Mouse (Mus musculus): ENCODE measurements around the gene Ica1l. TPM values are rescaled to one million over a fixed set of nuclear protein-coding genes. Genes with fewer than 3 reads are reported as not detected.

Ica1l gene
- polyA plus RNA-seq, 1 experiment from 2014 or later, result 0.69 TPM

- 39% methylated on average over 5 of the region's 5 CpGs for WGBS (ENCODE audit: insufficient replicate concordance)
- Histone ChIP-seq H3K9me3 (replicated peaks) (no peaks in the 10 kb centered on the region), H3K4me3 (no peak overlapping the region), H3K27me3 (replicated peaks) (no peaks in the 10 kb centered on the region), H3K36me3 (no peaks in the 10 kb centered on the region), H3K9ac (no peak overlapping the region), H3K4me1 (peaks cover 26% of the 10 kb centered on the region), H3K27ac (peak overlapping the region; percentile 39), H3K4me2 (peak overlapping the region; percentile 6; the same call in 1 of the 2 replicates)
- no peak for ATAC-seq
Measured at GRCm38 (mm10) chr1:60016136-60016611, 26.8 kb downstream of the Ica1l start.

GRCm38 (mm10) chr1:60015511-60015910, 27.5 kb downstream of the Ica1l start:
- Histone ChIP-seq H3K4me2 (no peak overlapping the region), H3K4me1 (peaks cover 26% of the 10 kb centered on the region), H3K36me3 (no peaks in the 10 kb centered on the region), H3K4me3 (no peak overlapping the region), H3K27ac (no peak overlapping the region), H3K27me3 (replicated peaks) (no peaks in the 10 kb centered on the region), H3K9me3 (replicated peaks) (no peaks in the 10 kb centered on the region), H3K9ac (no peak overlapping the region)
- no peak for ATAC-seq
- WGBS (ENCODE audit: insufficient replicate concordance), result 74% methylated on average over 6 of the region's 6 CpGs

- no peak overlapping the region for H3K9ac ChIP-seq
- no peak for ATAC-seq
- no peak overlapping the region for H3K4me3 ChIP-seq
- H3K27me3 ChIP-seq (replicated peaks), result no peaks in the 10 kb centered on the region
- no peaks in the 10 kb centered on the region for H3K9me3 ChIP-seq (replicated peaks)
- no peak overlapping the region for H3K4me2 ChIP-seq
- 85% methylated on average over 10 of the region's 10 CpGs for WGBS (ENCODE audit: insufficient replicate concordance)
- no peak overlapping the region for H3K27ac ChIP-seq
- H3K36me3 ChIP-seq, result no peaks in the 10 kb centered on the region
- peaks cover 26% of the 10 kb centered on the region for H3K4me1 ChIP-seq
Measured at GRCm38 (mm10) chr1:60013779-60014178, 29.2 kb downstream of the Ica1l start.

- H3K4me1 ChIP-seq, result no peaks in the 10 kb centered on the region; the same call in 1 of the 2 replicates
- no peaks in the 10 kb centered on the region for H3K36me3 ChIP-seq
- ATAC-seq, result no peak
- H3K27ac ChIP-seq, result no peak overlapping the region
- H3K4me2 ChIP-seq, result no peak overlapping the region
- no peak overlapping the region for H3K9ac ChIP-seq
- H3K4me3 ChIP-seq, result no peak overlapping the region
- H3K27me3 ChIP-seq (replicated peaks), result no peaks in the 10 kb centered on the region
- no peaks in the 10 kb centered on the region for H3K9me3 ChIP-seq (replicated peaks)
- WGBS (ENCODE audit: insufficient replicate concordance), result 75% methylated on average over 2 of the region's 2 CpGs
Measured at GRCm38 (mm10) chr1:60008743-60009142, 34.2 kb downstream of the Ica1l start.

- Histone ChIP-seq H3K36me3 (no peaks in the 10 kb centered on the region), H3K4me2 (no peak overlapping the region), H3K9me3 (replicated peaks) (no peaks in the 10 kb centered on the region), H3K4me3 (no peak overlapping the region), H3K4me1 (no peaks in the 10 kb centered on the region; the same call in 1 of the 2 replicates), H3K9ac (no peak overlapping the region), H3K27ac (no peak overlapping the region; the same call in 1 of the 2 replicates), H3K27me3 (replicated peaks) (no peaks in the 10 kb centered on the region)
- 55% methylated on average over 10 of the region's 10 CpGs for WGBS (ENCODE audit: insufficient replicate concordance)
- ATAC-seq, result peak; percentile 75
Measured at GRCm38 (mm10) chr1:60007337-60007736, 35.6 kb downstream of the Ica1l start.

GRCm38 (mm10) chr1:60000319-60000718, 42.7 kb downstream of the Ica1l start:
- Histone ChIP-seq H3K27ac (no peak overlapping the region), H3K9me3 (replicated peaks) (no peaks in the 10 kb centered on the region), H3K36me3 (no peaks in the 10 kb centered on the region), H3K4me1 (peaks cover 6% of the 10 kb centered on the region; the same call in 1 of the 2 replicates), H3K4me3 (no peak overlapping the region), H3K4me2 (no peak overlapping the region), H3K27me3 (replicated peaks) (no peaks in the 10 kb centered on the region), H3K9ac (no peak overlapping the region)
- WGBS (ENCODE audit: insufficient replicate concordance), result 18% methylated on average over 2 of the region's 2 CpGs
- no peak for ATAC-seq

- peaks cover 6% of the 10 kb centered on the region; the same call in 1 of the 2 replicates for H3K4me1 ChIP-seq
- 39% methylated on average over 5 of the region's 5 CpGs for WGBS (ENCODE audit: insufficient replicate concordance)
Measured at GRCm38 (mm10) chr1:59997352-59997751, 45.6 kb downstream of the Ica1l start.

GRCm38 (mm10) chr1:59995646-59996045, 47.3 kb downstream of the Ica1l start:
- Histone ChIP-seq H3K4me2 (no peak overlapping the region), H3K9me3 (replicated peaks) (no peaks in the 10 kb centered on the region), H3K4me1 (peaks cover 6% of the 10 kb centered on the region; the same call in 1 of the 2 replicates), H3K9ac (no peak overlapping the region), H3K27ac (no peak overlapping the region), H3K36me3 (0 out of 2 replicates have a peak, but pooled peaks cover 3% of the 10 kb centered on the region), H3K4me3 (no peak overlapping the region), H3K27me3 (replicated peaks) (no peaks in the 10 kb centered on the region)
- no peak for ATAC-seq
- WGBS (ENCODE audit: insufficient replicate concordance), result 32% methylated on average over 3 of the region's 3 CpGs

More at GRCm38 (mm10) chr1:59997352-59997751, 45.6 kb downstream of the Ica1l start:
- Histone ChIP-seq H3K9ac (no peak overlapping the region), H3K27ac (no peak overlapping the region), H3K36me3 (no peaks in the 10 kb centered on the region), H3K4me2 (no peak overlapping the region), H3K4me3 (no peak overlapping the region), H3K27me3 (replicated peaks) (no peaks in the 10 kb centered on the region), H3K9me3 (replicated peaks) (no peaks in the 10 kb centered on the region)
- no peak for ATAC-seq

- no peak overlapping the region for H3K9ac ChIP-seq
- ATAC-seq, result no peak
- peaks cover 25% of the 10 kb centered on the region for H3K36me3 ChIP-seq
- no peak overlapping the region for H3K4me2 ChIP-seq
- H3K4me1 ChIP-seq, result no peaks in the 10 kb centered on the region
- H3K4me3 ChIP-seq, result no peak overlapping the region
- H3K27me3 ChIP-seq (replicated peaks), result no peaks in the 10 kb centered on the region
- 79% methylated on average over 3 of the region's 3 CpGs for WGBS (ENCODE audit: insufficient replicate concordance)
- H3K9me3 ChIP-seq (replicated peaks), result no peaks in the 10 kb centered on the region
- H3K27ac ChIP-seq, result no peak overlapping the region
Measured at GRCm38 (mm10) chr1:59987399-59988040, 55.5 kb downstream of the Ica1l start.

GRCm38 (mm10) chr1:59986626-59987025, 56.4 kb downstream of the Ica1l start:
- Histone ChIP-seq H3K9me3 (replicated peaks) (no peaks in the 10 kb centered on the region), H3K4me1 (no peaks in the 10 kb centered on the region), H3K9ac (no peak overlapping the region), H3K4me3 (no peak overlapping the region), H3K4me2 (no peak overlapping the region), H3K27me3 (replicated peaks) (no peaks in the 10 kb centered on the region), H3K36me3 (peaks cover 33% of the 10 kb centered on the region), H3K27ac (no peak overlapping the region)
- ATAC-seq, result no peak

GRCm38 (mm10) chr1:59967291-59967690, 75.7 kb downstream of the Ica1l start:
- Histone ChIP-seq H3K36me3 (peaks cover 41% of the 10 kb centered on the region), H3K4me2 (no peak overlapping the region), H3K27ac (no peak overlapping the region), H3K4me3 (no peak overlapping the region), H3K9ac (no peak overlapping the region), H3K4me1 (no peaks in the 10 kb centered on the region), H3K9me3 (replicated peaks) (no peaks in the 10 kb centered on the region), H3K27me3 (replicated peaks) (no peaks in the 10 kb centered on the region)
- no peak for ATAC-seq
- WGBS (ENCODE audit: insufficient replicate concordance), result 67% methylated on average over 4 of the region's 4 CpGs

GRCm38 (mm10) chr1:59966171-59966785, 76.7 kb downstream of the Ica1l start:
- Histone ChIP-seq H3K9me3 (replicated peaks) (no peaks in the 10 kb centered on the region), H3K36me3 (peaks cover 44% of the 10 kb centered on the region), H3K4me1 (no peaks in the 10 kb centered on the region), H3K27me3 (replicated peaks) (no peaks in the 10 kb centered on the region), H3K27ac (no peak overlapping the region), H3K4me2 (no peak overlapping the region), H3K4me3 (no peak overlapping the region), H3K9ac (no peak overlapping the region)
- ATAC-seq, result no peak
- WGBS (ENCODE audit: insufficient replicate concordance), result 74% methylated on average over 6 of the region's 6 CpGs
